Mouse (Mus musculus) stomach, postnatal 0 days (tissue): ENCODE data around the gene Idi2. TPM values are rescaled to one million over a fixed set of nuclear protein-coding genes. Genes with fewer than 3 reads are reported as not detected.

ENCODE experiments used
- ATAC-seq: fragments of 200-750 bp; cut with Nextera tagmentation; 2 replicates; pipeline ENCODE4 v1.8.0; 2017; ENCODE audit not compliant: low FRiP score, low TSS enrichment
- DNase-seq: peaks from one replicate; pipeline ENCODE4 v3.0.0-alpha.2; 2016; ENCODE audit warnings: low spot score
- H3K27ac ChIP-seq: fragments of 300-500 bp; sonication (generic); replicated peaks from 2 replicates; pipeline ENCODE4 v1.5.1; 2014; ENCODE audit warnings: mild to moderate bottlenecking, control low read depth
- H3K27me3 ChIP-seq: fragments of 300-500 bp; sonication (generic); 2 replicates; pipeline ENCODE4 v1.6.1; 2014; ENCODE audit warnings: low read length; ENCODE audit not compliant: control insufficient read depth, insufficient read depth
- H3K36me3 ChIP-seq: fragments of 300-500 bp; sonication (generic); 2 replicates; pipeline ENCODE4 v1.6.1; 2014; ENCODE audit warnings: low read length, mixed read lengths; ENCODE audit not compliant: control insufficient read depth, insufficient read depth
- H3K4me1 ChIP-seq: fragments of 300-500 bp; sonication (generic); replicated peaks from 2 replicates; pipeline ENCODE4 v1.6.1; 2014; ENCODE audit warnings: antibody characterized with exemption; ENCODE audit not compliant: control insufficient read depth, insufficient read depth
- H3K4me2 ChIP-seq: fragments of 300-500 bp; sonication (generic); replicated peaks from 2 replicates; pipeline ENCODE4 v1.6.1; 2014; ENCODE audit warnings: low read depth, mild to moderate bottlenecking, control low read depth, moderate library complexity
- H3K4me3 ChIP-seq: fragments of 300-500 bp; sonication (generic); 2 replicates; pipeline ENCODE4 v1.5.1; 2014; ENCODE audit warnings: low read depth, low read length, control low read depth
- H3K9ac ChIP-seq: fragments of 300-500 bp; sonication (generic); 2 replicates; pipeline ENCODE4 v1.6.1; 2014; ENCODE audit warnings: mild to moderate bottlenecking, low read length, control low read depth, mixed read lengths
- H3K9me3 ChIP-seq: fragments of 300-500 bp; sonication (generic); 2 replicates; pipeline ENCODE4 v1.6.1; 2016; ENCODE audit warnings: low read length; ENCODE audit not compliant: control insufficient read depth
- CTCF ChIP-seq: IDR thresholded peaks from 2 replicates; pipeline ENCODE4 v1.5.1; 2016; ENCODE audit warnings: antibody characterized with exemption, low read depth, mild to moderate bottlenecking, moderate library complexity
- EP300 ChIP-seq: optimal IDR thresholded peaks from 2 replicates; pipeline ENCODE3; 2016; ENCODE audit warnings: antibody characterized with exemption
- WGBS: fragments of 180-500 bp; shearing (Covaris S2); extraction: QIAGEN DNeasy Blood & Tissue Kit; methylation state at CpG from one replicate; pipeline ENCODE4 v1.1.7; 2014; 5-methylcytosine and 5-hydroxymethylcytosine counted together
- microRNA-seq: library from miRNA; unstranded; fragments of <30 nt; microRNA quantifications from one replicate; pipeline ENCODE4, GENCODE M21; 2016
- polyA plus RNA-seq: library from polyadenylated mRNA; unstranded; fragments of >200 nt; fragmentation: Nextera tagmentation; extraction: Ambion mirVana; gene quantifications from 2 replicates; pipeline ENCODE4 v1.2.1, GENCODE M21; 2015

Gene Idi2
- polyA plus RNA-seq, 1 experiment from 2014 or later, result not detected

DNA sequence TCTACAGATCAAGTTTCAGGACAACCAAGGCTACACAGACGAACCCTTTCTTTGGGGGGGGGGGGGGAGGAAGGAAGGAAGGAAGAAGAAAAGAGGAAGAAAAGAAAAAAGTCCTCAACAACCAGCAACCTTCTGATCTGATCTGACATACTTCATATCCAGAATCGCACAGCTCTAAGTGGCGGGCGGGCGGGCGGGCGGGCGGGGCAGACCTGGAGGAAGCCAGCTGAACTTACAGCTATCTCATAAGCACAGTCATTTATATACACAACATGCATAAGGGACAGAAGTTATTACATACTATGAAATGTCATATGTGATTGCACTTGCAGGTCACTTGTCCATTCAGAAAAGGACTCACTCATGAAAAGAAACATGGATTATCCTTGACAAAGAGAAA lies 46.8 kb downstream of the Idi2 start:
- ATAC-seq (no peak), DNase-seq (no peak)
- H3K9ac ChIP-seq, result no peak overlapping the region
- H3K4me2 ChIP-seq, result no peak overlapping the region
- WGBS, result 78% methylated on average over 8 of the region's 8 CpGs
- TF ChIP-seq CTCF (no peak), EP300 (no peak)
- no peaks in the 10 kb centered on the region for H3K27me3 ChIP-seq
- 0 out of 2 replicates have a peak, but pooled peaks cover 3% of the 10 kb centered on the region for H3K4me1 ChIP-seq
- no peak overlapping the region for H3K27ac ChIP-seq
- H3K9me3 ChIP-seq, result no peaks in the 10 kb centered on the region
- H3K36me3 ChIP-seq, result no peaks in the 10 kb centered on the region
- no peak overlapping the region for H3K4me3 ChIP-seq

DNA sequence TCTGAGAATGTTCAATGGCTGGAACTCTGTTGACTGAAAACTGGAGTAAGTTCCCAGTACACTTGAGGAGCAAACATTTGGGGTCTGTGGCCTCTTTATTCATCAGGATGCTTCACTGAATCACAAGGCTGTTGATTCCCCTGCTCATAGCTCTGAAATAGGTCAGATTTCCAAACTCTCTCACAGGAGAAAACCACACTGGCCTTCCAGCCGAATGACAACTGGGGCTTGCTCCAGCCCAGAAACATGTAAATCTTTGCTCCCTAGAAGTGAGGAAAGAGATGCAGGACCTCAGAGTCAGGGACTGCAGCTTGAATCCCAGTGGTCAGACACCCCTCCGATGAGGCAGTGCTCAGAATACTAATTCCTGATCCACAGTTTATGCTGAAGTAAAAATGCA lies 50.6 kb downstream of the Idi2 start:
- Histone ChIP-seq H3K36me3 (no peaks in the 10 kb centered on the region), H3K4me2 (no peak overlapping the region), H3K4me3 (no peak overlapping the region), H3K9me3 (no peaks in the 10 kb centered on the region), H3K27ac (no peak overlapping the region), H3K9ac (no peak overlapping the region), H3K4me1 (no peaks in the 10 kb centered on the region), H3K27me3 (no peaks in the 10 kb centered on the region)
- 71% methylated on average over 2 of the region's 2 CpGs for WGBS
- TF ChIP-seq CTCF (no peak), EP300 (no peak)
- no peak for ATAC-seq
- DNase-seq, result no peak

Small RNA genes within 50 kb of the gene (microRNA-seq; reads per million reads assigned to microRNA genes)
- not detected for gene Gm22750

Other genes starting within 250 kb of the Idi2 start
- 7.4 and 7.6 TPM in 2 replicates for gene Wdr37, start 81.0 kb upstream of the Idi2 start, polyA plus RNA-seq
- 76.7 and 77.2 TPM in 2 replicates for gene Idi1, start 67.4 kb upstream of the Idi2 start, polyA plus RNA-seq
- not detected in 2 replicates for gene Gm9745, start 4.6 kb upstream of the Idi2 start, polyA plus RNA-seq
- gene Gtpbp4, start 43.2 kb downstream of the Idi2 start, polyA plus RNA-seq, result 43.5 and 50.0 TPM in 2 replicates
- 28.4 and 29.0 TPM in 2 replicates for gene Larp4b, start 141.0 kb downstream of the Idi2 start, polyA plus RNA-seq